Mouse (Mus musculus) adrenal gland, postnatal 25 days (tissue): ENCODE measurements around the gene Mttp. TPM values are rescaled to one million over a fixed set of nuclear protein-coding genes. Genes with fewer than 3 reads are reported as not detected.
"Not testable (repeated sequence)": the region's sequence is repeated elsewhere in the genome, so short reads cannot be mapped to it uniquely, and the experiment has no call there.

ENCODE experiments used
- DNase-seq: peaks from one replicate; pipeline ENCODE4 v3.0.0; 2021; ENCODE audit warnings: mixed read lengths
- long read RNA-seq: library from polyadenylated mRNA; stranded (forward); transcript quantifications from one replicate; pipeline ENCODE4 v2.0.0, GENCODE M21; 2021
- total RNA-seq: library from RNA; stranded (reverse); gene quantifications from 2 replicates; pipeline ENCODE4 v1.2.3, GENCODE M21; 2021

The Mttp gene
- 13.7 and 14.4 TPM in 2 replicates for total RNA-seq
- long read RNA-seq, partial matches to known transcripts = 19 of 189 reads
- long read RNA-seq, other reads (novel, unspliced or antisense) = 170 of 189 reads

DNA sequence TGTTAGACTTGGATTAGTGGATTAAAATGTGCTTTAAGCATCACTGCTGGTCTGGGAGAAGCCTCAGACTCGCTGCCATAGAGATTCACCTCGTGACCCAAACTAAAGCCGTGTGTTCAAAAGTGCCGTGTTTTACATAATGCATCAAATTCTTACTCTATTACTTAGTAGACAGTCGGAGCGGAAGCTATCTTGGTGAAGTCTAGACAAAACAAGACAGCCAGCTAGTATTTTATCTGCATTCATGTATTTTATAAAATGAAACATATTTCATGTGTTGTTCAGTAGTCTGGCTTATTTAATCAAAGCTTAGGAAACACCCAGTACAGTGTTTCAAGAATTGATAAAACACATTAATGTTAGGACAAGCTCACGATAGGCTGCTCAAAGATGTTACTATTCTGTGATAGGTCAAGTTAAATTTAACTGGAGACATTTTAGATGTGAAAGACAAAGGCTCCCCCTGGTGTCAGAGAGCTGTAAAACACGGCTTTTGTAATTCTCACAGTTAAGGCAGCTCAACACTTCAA lies at the start of gene Mttp:
TSS of gene Mttp (minus strand) at position 327 of the 530 bp plus-strand sequence.
- peak; percentile 50 for DNase-seq

DNA sequence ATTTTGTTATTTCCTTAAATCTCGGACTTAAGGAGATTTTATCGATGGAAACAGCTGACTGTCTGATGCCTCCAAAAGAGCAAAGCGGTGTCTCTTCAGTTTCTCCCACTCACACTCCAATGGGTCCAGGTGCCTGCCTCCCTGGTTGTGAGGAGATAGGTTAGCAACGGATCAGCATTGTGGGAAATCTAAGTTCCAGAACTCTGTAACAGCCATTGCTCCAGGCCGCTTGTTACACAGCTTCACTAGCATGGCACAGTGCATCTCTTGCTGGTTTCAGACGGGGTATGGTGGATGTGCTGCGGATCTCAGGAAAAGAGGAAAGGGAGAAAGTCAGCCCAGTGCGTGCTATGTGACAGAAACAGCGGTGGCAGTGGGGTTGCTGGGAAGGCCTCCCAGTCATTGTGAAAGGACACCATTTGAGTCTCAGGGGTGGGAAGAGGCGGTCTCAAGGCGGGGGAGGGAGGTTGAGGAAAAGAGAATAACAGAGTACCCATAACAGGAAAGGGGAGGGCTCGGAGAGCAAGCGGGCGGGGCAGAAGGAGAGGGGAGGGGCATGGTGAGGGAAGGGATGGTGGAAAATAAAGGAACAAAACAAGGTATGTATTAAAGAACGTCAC lies 49.0 kb upstream of the Mttp start, which contains the start of gene 4930579F01Rik:
TSS of gene 4930579F01Rik (minus strand) at position 143 of the 620 bp plus-strand sequence.
- no peak for DNase-seq

DNA sequence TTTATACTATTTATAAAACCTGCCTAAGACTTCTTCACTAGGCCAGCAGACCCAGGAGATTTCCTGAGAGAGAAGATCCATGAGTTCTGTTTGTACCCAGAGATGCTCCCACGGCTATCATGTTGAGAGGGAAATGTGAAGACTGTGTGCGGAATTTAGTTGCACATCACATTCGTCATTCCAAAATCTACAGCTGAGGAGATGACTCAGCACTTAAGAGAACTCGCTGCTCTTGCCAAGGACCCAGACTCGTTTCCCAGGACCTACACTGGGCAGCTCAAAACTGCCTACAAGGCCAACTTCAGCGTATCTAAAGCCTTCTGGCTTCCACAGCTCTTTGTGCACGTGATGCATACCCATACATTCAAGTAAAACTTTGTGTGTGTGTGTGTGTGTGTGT lies 47.5 kb upstream of the Mttp start:
- no peak for DNase-seq

DNA sequence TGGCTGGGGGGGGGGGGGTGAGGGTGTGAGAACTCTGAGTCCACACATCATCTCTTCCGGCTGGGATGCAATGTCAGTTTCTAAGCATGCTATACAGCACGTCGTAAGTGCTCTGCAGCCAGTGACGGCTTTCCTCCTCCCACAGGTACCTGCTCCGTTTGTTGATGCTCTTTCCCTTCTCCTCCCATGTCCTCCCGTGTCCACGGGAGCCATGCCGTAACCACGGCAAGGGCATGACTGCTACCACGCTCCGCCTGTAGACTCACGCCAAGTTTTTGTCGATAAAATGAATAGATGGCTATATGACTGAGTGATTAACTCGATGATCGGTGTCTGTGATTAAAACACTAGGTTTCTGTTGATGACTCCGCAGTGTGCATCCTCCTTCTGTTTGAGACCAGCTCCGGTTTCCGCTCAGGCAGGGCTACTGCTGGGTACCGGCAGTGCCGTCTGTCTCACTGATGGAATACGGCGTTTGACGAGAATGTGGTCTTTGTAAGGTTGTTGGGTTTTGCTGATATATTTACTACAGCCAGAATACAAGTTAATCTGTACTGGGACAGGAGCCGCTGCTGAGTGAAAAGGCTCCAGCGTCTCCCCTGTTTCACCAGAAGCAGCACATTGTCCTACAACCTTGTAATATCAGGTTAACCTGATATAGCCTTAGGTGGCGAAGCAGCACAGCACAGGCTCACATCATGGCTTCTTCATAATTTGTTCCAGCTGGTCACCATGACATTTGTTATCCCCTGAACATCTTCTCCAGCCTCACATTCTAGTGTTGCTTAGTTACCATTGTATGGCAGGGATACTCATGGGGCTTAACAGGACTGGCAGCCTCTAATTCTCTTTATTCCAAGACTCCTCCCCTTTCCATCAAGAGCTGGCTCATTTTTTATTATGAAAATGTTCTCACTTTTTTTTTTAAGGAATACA lies 41.5 kb upstream of the Mttp start:
- no peak for DNase-seq

DNA sequence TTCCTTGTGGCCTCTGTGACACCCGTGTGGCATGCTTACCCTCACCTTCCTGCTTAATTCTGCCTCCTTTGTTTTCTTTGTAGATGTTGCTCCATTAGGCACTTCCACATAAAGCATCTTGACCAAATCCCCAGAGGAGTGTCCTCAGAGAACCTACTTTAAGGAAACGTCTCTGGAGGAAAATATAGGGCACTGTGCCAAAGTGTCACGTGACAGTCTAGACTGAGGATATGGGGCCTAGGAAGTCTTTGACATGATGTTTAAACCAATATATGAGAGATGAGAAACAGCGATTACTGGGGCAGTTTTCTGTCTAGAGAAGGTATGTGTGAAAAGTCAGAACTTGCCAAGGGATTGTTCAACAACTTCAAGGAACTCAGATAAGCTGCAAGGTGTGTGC lies 40.5 kb upstream of the Mttp start:
- no peak for DNase-seq

DNA sequence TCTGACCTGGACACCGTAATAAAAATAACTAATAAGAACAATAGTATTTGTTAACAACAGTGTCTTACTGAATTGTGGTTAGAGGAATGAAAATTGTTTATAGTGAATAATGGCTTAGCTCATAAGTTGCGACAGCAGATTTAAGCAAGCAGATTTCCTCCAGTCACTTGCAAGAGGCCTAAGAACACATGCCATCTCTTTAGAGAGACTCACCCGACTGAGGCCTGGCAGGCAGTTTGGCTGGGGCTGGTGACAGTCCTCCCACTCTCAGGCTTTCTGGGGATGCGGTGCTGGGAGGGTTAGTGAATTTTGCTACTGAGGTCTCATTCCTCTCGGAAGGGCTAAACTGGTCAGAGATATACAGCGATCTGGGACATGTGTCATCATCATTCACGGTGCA lies 38.6 kb upstream of the Mttp start:
- no peak for DNase-seq

DNA sequence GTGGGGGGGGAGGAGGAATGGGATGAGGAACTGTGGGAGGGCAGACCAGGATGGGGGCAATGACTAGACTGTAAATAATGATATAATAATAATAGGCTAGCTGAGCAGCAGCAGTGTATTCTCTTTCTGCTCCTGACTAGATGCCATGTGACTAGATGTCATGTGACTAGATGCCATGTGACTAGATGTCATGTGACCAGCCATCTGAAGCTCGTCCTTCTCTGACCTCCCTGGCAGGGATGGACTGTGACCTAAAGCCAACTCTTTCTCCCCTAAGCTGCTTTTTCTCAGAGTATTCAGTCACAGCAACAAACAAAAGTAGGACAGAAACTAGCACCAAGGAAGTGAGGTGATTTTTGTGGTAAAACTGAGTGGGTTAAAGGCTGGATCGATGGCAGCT lies 37.3 kb upstream of the Mttp start:
- no peak for DNase-seq

DNA sequence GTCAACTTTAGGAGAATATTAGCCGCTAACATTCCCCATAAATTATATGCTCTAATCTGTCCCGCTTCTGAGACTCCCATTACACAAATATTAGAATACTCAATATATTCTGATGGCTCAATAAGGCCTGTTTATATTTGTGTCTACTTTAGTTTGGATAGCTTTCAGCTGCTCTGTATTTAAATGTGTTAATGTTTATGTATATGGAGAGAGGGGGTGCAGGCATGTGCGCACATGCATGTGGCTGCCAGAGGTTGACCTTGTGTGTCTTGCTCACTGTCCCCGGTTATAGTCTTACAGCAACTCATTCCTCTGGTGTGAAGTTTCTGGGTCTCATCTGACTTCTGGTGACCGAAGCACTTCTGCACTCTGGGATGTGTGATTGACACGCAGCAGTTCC lies 30.8 kb upstream of the Mttp start:
- no peak for DNase-seq

DNA sequence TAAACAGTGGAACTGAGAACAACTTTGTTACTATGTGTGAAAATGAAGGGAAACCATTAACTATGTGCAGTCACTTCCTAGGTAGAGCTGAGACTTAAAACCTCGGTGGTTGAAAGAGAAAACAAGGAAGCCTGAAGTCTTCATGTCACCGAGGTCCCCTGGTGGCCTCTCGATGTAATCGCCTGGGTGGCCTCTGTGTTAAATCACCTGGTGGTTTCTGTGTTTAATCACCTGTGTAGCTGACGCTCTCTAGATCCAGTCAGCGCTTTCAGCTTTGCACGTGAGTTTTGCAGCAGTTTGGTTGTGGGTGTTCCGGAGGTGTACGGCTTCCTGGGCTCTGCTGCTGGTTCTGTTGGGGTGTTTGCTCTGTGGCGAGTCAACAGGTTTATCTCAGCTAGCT lies 28.5 kb upstream of the Mttp start:
- DNase-seq = no peak

DNA sequence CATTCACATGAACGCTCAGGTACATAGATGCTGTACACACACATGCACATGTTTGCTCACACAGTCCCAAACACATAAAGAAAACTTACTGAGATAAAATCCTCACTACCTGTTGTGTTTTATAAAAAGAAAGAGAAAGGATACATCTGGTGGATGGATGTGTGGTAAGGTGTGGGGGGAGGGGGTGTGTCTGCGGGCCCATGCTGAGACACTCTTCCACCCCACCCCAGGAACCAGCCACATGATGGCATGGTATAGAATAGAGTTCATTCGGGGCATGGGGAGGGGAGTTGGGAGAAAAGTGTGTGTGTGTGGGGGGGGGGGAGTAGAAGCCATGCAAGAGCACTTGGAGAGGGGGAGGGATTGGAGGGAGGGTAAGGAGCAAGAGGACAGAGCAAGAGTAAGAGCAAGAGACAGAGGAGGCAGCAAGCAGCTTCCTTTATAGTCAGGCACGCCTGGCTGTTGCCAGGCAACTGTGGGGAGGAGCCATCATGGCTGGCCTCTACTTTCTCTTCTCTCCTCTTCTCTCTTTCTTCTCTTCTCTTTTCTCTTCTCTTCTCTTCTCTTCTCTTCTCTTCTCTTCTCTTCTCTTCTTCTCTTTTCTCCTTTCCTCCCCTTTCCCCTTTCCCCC lies 17.9 kb upstream of the Mttp start:
- DNase-seq = no peak

DNA sequence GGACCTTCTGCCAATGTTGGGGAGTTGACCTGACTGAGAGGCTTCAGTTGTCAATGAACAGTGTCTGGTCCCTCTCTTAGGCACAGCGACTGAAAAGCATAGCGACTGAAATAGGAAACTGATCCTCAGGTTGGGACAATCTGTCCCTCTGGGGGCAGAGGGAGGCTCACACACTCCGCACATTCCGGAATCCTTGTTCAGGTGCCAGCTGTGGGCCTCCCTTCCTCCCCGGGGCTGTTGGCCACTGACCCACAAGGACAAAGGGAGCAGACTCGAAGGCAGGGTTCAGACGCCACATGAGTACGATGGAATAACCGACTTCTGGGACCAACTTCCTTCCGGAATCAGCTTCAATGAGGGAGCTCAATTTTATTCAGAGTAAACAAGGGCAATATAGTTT lies 16.9 kb upstream of the Mttp start:
- DNase-seq = no peak

DNA sequence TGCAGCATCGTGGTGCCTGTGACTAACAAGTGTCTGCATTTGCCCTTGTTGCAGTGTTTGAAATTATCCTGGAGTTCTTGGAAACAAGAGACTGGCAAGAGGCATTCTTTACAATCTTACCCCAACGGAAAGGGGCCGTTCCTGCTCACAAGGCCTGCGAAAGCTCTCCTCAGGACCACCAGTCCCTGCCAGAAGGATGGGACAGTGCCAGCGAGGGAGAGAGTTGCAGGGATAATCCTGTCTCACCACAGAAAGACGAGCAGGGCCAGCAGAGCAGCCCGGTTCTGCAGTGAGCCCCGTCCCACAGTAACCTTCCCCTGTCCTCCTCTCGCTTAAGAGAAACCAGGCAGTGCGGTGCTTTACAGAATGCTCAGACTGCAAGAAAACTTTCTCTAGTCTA lies 11.9 kb upstream of the Mttp start:
- no peak for DNase-seq

DNA sequence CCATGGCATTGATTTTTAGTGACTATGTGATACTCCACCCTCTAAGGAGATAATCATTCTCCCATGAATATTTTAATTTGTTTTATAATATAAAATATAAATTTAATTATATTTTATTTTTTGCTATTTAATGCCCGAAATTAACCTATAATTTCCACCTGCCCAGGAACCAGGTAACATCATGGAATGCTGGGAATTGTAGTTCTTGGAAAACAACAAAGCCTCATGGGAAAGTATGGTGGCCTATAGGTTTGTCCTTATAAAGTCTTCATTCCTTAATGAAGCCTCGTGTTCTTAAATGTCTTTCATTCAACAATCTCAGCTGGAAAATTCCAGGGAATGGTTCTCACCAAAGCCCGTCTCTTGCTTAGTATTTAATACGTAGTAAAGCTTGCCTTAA lies 10.3 kb upstream of the Mttp start:
- DNase-seq = no peak

DNA sequence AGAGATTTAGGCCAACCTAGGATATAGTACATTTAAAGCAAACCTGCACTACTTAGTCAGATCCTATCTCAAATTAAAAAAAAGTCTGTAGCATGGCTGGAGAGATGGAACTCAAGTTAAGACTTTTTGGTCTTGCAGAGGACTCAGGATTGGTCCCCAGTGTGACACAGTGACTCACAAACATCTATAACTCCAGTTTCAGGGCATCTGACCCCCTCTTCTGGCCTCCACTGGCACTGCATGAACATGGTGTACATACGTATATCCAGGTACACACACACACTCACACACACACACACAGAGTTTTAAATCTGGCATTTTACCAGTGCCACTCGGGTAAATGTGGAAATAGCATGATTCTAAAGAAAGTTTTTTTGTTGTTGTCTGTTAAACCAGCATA lies 4.0 kb upstream of the Mttp start:
- no peak for DNase-seq

DNA sequence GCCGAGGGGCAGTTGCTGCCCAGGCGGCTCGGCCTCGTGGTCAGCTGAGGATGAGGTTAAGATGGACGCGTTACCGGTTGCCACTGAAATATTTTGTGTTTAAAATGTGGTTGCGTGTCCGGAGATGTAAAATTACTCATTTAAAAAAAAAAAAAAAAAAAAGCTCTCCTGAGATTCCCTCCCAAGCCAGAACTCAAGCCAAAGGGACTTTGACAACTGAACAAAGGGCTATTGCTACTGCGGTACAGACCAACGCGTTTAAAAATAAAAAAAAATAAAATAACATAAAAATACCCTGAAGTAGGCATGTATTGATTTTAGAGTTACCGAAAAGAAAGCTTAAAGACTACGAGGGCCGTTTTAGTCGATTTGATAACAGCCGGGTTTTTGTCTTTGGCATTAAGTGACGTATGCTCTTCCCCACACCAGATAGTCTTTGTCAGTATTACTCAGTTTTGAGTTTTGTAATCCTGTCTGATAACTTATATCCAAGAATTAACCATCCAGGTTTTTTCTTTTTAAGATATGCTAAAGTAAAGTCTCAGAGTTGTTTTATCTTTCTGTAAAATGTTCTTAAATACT lies 617 bp downstream of the Mttp start:
- DNase-seq = no peak

DNA sequence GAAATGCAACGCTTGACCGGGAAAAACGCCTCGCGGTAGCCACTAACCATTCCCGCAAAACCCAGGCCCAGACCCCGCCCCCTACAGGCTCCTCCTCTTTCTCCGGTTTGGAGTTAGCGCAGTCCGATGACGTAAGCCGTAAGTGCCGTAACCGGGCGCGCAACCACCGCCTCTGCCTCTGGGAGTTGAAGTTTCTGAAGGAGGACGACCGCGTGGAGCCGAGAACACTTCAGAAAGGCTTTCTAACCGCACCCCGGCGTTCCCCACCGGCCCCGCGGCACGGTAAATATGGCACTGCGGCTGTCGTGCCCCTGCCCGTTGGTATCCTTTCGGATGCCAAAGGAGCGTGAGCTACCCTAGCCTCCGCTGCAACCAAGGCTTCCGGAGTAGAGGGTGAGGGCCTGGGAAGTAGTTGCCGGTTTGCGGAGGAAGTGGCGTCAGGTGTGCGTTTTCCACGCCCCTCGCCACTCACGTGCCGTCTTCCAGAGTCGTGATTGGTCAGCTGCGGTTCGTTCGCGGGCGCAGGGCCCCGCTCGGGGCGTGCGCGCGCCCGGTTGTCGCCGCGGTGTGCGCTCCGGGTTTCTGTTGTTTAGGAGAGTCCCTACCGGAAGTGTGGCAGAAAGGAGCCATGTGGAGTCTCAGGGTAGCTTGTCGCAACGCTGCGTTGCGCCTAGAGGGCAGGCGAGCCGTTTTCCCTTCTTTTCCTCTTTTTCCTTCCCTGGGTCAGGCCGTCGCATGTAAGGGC lies 1.3 kb downstream of the Mttp start, which contains the start of gene Trmt10a:
TSS of gene Trmt10a (plus strand) at position 134 of the 745 bp plus-strand sequence.
- peak; percentile 97 for DNase-seq

DNA sequence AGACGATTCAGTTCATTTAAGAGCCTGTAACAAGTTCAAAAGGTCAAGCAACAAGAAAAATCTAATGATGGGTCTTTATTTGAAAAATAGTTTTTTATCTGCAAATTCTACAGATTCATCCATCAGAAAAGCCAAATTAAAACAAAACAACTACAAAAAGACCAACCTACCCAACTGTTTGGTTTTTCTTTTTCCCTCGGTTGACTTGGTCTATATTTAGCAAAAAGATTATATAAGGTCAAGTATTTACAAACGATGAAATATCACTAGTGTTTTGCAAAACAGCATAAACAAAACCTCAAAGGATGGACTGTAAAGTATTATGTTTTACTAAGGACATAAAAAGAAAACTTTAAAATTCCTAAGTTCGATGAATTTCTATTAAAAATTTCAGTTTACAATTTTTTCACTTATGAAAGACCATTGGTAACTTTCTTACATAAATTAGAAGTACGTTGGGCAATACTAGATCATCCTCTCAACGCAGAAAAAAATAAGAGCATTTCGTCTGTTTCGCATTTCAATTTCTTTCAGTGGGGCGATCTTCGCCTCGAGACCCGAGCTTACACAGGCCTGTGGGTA lies 1.9 kb downstream of the Mttp start:
- no peak for DNase-seq

DNA sequence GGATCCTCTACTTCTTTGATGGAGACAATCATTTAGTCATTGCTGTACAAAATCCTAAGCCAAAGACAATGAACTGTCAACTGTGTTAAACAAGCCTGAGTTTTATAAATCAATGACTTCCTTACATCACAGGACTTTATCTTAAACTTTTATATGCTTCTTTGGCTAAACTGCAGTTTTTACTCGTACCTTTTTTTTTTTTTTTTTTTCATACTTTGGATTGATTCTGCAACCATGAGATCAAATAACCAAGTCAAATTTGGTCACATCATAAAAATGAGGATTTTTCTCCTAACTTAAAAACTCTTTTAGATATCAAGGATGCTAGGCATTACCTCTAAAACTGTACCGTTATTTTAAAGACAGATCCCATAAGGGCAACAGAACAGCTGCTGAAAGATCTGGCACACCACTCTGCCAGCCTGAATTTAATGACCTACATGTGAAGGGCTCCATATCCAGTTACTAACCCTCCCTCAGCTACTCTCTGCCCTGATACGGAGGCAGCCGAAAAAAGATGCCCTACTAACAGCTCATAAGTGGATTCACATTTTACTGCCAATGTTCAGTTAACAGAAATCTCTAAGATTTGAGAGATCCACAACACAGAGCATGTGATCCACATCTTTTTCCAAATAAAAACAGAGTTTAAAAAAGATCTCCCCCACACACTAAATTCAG lies 2.6 kb downstream of the Mttp start:
- DNase-seq = no peak

DNA sequence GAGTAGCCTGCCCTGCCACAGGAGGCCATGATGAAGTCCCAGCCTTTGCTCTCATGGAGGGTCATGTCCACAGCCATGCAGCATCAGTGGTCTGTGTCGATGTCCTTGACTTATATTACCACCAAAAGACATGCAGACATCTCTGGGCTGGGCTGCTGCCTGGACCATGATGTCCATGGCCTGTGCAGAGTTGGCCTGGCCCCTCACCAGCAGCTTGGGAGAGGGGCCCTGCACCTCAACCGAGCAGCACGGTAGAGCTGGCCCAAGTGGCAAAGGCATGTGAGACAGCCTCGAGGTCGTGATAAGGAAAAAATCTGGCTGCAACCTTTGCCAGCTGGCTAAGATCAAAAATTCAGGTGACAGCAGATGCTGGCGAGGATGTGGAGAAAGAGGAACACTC lies 5.1 kb downstream of the Mttp start:
- no peak for DNase-seq

DNA sequence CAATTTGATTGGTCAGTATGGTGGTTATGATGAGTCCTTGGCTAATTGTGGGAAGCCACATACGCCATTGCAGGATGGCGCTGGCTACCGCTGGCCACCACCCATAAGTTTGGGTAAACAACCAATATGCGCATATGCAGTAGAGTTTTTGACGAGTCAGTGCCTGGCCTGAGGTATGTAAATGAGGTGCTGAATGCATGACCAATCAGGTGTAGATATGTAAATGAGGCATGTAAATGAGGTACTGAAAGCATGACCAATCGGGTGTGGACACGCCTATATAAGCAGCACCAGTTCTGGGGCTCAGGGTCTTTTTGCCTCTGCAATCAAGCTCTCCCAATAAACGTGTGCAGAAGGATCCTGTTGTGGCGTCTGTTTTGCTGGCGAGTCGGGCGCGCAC lies 6.6 kb downstream of the Mttp start:
- not testable (repeated sequence) for DNase-seq

DNA sequence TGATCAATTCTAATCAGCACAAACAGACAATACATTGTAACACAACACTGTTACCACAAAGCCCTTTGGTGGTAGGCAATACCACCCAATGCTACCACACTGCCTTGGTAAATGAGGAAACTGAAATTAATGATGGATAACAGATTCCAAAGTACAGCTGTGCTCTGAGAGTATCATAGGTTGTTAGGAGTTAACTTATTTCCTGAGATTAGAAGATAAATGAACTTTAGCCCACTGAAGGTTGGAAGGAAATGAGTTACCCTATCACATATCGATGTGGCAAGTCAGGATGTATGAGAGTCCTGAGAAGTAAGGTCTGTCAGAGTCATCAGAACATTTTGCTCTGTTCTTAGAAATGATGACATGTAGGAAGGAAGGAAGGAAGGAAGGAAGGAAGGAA lies 10.2 kb downstream of the Mttp start:
- no peak for DNase-seq
